Mouse (Mus musculus) 416B (cell line): ENCODE results near the gene Zmynd10.

Experiments used
- DNase-seq: peaks from one replicate; pipeline ENCODE4 v3.0.0; 2011; ENCODE audit warnings: low read depth

Zmynd10 gene

DNA sequence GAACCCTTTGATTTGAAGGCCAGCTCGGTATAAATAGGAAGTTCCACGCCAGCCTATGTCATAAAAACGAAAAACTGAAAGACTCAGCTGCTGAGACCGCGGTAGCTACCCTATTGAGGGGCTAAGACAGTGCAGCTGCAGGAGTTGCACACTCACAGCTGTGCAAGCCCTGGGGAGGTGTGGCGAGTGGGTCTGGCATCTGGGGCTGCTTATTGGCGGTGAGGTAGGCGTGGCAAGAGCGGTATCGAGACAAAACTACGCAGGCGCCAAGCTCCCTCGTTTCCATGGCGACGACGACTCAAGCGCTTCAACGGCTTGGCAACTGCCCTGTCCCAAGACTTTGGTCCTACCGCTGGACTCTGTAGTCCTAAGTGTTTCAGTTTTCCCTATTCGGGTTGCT lies at the start of gene Zmynd10:
Zmynd10 (plus strand) TSS at position 273 of the 400 bp plus-strand sequence.
- DNase-seq, result no peak

DNA sequence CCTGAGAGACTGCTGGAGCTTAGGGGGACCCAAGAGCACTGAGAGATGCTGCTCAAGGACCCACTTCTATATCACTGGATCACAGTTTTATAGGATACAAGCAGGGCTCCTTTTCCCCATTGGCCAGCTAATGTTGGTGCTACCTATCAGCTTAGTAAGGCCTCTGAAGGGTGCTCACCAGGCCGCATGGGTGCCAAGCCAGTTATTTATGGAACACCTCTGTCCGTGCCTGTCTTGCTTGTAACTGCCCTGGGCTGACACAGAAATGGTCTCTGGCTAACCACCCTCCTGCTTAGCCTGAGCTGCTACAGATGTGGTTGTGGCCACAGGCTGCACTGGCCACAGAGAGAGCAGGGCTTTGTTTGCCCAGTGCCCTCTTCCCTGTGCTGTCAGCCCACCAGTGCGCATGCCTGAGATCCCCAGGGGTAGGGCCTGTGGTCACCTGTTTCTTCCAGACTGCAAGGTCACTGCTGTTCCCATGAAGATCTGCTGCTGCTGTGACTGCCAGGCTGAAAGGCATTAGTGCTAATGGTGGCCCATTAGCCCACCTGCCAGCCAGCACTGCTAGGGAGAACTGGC lies 46.3 kb upstream of the Zmynd10 start:
- DNase-seq, result peak; percentile 21

DNA sequence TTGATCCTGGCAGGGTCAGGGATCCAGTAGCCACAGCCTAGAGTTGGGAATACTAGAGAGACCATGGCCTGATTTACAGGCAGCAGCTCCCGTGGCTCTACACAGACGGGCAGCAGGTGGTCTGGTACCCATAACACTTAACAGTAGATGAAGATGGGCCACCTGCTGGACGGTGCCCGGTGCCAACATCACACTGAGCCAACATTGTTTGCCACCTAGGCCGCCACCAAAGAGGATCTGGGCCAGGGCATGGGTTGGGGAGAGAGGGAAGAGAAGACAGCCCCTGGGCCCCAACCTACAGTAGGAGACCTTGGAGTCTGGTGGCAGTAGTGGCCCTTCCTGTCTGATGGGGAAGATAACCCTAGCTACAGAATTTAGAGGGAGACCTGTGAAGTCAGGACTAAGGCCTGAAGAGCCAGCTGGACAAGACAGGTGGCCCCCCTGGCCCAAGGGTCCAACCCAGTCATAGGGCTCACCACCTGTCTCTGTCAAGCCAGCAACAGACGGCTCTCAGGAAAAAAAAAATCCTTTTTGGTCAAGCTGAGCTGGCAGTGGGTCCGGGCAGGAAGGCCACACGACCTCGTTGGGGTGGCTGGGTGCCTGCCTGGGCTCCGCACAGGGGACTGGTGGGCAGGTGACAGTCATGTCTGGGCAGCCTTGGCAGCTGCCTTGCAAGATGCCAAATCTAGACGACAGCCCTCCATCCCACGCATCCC lies 44.8 kb upstream of the Zmynd10 start:
- DNase-seq, result no peak

DNA sequence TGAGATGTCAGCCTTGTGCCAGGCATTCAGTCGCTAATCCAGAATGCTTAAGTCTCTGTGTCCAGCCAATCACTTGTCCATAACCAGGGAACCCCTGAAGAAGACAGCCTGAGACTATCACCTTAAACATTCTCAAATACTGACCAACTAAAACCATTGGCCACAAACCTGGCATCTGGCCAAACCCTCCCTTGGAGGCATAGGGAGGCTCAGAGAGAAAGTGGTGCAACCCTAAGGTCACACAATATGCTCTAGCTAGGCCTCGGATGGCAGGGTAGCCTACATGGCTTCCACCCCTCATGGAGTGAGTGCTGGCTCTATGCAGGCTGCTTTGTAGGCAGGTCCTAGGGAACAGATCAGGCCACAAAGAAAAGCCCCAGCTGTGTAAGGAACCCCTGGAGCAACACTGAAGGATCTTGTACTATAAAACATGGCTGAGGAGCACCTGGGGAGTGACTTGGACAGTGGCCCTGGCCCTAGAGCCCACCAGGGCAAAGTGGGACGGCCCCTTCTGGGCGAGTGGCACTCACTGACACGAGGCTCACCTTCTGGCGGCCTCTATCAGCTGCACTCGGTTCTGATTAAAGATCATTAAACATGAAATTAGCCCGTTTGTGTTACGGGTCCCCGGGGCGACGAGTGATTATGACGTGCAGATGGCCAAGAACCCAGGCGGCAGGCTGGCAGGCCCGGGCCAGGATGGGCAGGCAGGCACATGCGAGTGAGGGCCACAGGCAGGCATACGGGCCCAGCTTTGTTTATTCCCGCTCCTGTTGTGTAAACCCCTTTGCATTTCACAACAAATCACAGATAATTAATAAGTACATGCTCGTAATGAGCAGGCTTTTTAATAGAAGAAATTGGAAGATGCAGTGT lies 42.2 kb upstream of the Zmynd10 start:
- DNase-seq, result peak; percentile 48

DNA sequence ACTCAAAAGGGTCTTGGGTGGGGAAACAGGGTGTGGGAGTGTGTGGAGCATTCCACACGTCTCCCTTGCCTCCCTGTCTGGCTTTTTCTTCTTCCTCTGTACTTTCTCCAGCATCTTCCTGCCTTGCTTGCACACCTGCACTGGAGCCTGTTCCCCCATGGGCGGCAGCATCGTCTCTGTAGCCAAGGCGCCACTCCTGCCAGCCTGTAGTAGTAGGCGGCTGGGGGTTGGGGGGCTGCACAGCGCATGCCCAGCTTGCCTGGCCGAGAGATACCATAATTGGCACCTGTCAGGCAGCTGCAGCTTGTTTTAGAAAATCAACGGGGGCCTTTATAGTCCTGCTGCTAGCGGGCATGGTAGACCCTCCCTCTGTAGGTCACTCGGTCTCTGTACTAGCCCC lies 38.8 kb upstream of the Zmynd10 start:
- no peak for DNase-seq

DNA sequence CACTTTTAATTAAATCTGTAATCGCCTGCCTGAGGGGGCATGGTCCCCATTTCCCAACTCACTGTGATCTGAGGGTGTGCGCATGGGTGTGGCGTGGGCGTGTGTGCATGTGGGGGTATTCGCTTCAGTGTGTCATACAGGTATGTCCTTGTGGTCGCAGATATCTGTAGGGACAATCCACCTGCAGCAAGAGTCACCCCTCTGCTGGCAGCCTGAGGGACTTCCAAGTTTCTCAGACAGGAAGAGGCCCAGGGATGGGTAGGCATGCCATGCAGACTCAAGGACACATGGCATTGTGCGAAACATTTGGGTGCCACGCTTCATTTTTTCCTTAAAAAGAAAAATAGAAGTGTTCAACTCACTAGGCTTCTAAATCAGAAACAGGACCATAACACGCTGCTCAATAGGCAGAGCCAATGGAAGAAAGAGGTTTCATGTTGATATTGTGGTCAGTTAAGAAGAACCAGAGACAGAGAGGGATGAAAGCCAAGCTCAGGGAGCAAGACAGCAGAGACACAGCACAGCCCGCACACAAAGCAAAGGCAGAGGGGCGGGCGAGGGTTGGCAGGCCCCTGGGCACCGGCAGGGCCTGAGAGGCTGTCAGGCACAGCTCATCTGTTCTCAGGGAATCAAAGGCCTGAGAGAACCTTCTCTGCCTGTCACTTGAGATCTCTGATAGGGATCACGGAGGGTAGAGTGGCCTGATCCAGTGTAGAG lies 36.6 kb upstream of the Zmynd10 start:
- DNase-seq, result no peak

DNA sequence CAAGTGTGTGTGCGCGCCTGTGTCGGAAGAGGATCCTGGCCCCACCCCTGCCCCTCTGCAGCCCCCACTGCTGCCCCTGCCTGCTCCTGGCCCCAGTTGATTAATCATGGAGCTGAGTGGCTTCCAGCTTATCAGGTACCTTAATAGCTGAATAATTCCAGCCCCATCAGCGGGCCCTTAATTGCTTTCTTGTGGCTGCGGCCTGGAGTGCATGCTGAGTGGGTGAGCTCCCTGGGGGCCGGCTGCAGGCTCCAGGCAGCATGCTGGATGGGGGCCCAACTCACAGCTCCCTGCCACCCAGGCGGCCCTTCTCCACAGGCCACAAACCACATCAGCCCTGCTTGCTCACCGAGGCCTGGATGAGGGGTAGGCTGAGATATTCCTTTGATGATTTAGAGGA lies 35.7 kb upstream of the Zmynd10 start:
- no peak for DNase-seq

DNA sequence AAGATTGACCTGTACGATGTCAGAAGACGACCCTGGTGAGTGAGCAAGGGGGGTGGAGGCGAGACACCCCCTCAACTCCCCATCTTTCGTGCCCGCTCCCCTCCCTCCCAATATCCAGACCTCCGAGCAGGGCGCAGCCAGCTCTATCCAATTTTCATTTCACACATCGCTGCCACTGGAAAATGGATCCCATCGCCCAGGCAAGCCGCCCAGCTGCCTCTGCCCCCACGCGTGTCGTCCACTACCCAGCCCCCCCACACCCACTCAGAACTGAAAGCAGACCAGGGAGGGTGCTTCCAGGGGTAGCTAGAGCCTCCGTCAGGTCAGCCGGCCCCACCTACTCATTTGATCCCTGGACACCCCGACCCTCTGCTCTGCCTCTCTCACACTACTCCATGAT lies 34.8 kb upstream of the Zmynd10 start:
- DNase-seq, result no peak

DNA sequence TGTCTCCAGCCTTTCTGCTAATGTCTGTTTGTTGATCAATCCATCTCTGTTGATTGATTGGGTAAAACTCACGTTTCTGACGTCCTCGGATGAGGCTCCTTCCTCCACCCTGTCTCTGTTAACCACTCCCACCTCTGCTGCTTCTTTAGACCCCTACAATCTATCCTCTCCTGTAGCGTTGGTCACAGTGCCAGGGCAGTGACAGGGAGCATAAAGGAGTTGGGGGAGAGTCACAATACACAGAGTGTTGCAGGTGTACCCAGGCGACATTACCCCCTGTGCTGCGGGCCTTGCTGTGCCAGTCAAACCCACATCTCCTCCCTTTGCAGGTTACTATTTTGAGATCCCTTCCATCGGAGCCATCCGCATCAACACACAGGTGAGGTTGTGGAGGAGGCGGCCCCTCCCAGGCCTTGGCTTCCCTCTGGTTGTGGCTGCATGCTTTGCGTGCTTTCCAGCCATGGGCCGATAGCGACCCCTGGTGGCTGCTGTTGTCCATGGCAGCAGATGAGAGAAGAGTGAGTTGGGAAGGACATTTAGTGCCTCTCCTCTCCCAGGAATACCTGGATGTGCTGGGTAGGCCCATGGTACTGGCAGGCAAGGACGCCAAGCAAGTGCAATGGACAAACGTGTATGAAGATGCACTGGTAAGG lies 32.7 kb upstream of the Zmynd10 start:
- peak; percentile 62 for DNase-seq

DNA sequence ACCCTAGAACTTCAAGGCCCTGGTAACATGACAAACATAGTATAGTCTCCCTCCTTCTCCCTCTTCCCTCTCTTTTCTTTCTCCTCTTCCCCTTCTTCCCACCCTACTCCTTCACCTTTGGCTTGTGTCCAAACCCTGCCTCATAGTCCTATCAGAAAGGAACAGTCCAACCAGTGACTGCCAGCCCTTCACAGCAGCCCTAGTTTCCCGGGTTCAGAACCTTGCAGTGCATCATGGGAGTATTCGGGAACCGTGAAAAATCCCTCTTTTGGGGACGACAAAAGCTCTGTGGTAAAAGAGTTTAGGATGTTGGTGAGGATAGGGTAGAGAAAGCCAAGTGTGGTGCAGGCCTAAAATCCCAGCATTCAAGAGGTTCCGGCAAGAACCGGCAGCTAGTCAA lies 26.8 kb upstream of the Zmynd10 start:
- no peak for DNase-seq

DNA sequence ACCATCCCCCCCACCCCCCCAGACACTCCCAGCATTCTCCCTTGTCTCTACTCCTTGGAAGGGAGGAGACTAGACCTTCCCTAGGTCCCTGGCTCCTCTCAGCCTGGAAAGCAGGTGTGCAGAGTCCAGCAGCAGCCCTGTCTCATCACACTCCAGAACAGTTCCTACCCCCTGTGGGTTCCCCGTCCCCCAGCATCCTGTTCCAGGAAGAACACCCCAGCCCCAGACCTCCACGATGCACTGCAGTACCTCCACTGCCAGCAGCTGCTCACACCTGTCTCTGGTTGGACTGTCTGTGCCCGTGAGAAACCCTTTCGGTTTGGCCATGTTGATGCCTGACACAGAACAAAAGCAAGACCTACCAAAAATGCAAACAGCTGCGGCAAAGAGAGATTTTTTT lies 25.9 kb upstream of the Zmynd10 start:
- DNase-seq, result no peak

DNA sequence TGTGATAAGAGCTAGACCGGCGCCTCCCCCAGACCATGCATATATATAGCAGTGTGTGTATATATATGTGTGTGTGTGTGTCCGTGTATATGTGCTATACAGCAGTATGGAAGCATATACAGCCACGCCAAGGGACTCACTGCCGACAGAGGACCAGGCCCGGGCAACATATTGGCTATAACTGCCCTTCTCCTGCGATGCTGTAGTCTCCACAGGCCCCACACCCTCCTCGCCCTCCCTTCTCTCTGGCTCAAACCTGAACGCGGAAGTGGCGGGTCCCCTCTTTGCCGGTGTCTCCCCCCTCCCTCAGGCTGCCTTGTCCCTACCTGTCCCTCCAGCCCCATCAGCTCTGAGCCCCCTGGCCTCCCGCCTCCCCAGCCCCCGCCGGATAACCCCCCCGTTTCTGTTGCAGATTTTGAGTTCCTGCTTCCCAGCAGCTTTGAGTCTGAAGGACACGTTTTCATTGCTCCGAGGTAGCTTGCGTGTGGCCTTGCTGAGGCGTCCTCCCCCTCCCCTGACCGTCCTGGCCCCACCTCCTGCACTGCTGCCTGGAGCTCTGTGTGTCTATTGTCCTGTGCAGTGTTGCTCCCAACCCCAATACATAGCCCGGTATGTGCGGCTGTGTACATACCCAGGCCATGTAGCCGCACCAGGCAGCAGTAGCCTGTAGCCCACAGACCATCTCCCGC lies 25.2 kb upstream of the Zmynd10 start:
- DNase-seq, result no peak

DNA sequence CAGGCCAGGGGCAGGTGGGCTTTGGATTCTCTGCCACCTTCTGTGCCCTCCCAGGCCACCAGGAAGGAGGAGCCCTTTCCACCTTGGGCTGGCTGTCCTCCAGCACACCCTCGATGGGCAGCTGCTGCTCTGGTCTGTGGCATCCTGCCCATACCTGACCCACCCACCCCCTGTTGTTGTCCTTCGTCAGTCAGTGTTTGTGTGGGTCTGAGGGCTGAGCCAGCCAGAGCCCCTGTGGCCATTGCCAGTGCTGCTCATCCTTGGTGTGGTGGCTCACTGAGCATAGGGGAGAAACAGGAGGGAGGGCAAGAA lies 24.7 kb upstream of the Zmynd10 start:
- DNase-seq, result no peak

DNA sequence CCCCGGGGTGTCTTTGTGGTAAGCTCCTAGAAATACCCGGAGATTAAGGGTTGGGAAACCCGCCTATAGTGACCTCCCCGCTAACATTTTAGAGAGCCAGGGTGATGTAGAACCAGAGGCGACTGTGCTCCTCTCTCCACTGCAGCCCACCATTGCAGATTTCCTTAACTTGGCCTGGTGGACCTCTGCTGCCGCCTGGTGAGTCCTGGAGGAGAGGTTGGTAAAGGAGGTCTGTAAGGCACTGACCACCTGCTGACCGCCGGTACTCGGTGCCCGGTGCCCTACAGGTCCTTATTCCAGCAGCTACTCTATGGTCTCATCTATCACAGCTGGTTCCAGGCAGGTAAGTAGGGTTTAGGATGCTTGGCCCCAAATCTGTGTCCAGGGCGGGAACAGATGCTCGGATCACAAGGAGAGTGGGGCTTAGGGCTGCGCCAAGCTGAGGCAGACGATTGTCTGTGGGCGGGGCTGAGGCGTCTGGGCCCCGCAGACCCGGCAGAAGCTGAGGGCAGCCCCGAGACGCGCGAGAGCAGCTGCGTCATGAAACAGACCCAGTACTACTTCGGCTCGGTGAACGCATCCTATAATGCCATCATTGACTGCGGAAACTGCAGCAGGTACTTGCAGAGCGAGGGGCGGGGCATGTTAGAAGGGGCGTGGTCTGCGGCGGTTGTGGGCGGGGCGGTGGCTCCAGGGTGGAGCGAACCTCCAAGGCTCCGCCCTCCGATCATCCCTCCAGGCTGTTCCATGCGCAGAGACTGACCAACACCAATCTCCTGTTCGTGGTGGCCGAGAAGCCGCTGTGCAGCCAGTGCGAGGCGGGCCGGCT lies 20.7 kb upstream of the Zmynd10 start:
- no peak for DNase-seq

DNA sequence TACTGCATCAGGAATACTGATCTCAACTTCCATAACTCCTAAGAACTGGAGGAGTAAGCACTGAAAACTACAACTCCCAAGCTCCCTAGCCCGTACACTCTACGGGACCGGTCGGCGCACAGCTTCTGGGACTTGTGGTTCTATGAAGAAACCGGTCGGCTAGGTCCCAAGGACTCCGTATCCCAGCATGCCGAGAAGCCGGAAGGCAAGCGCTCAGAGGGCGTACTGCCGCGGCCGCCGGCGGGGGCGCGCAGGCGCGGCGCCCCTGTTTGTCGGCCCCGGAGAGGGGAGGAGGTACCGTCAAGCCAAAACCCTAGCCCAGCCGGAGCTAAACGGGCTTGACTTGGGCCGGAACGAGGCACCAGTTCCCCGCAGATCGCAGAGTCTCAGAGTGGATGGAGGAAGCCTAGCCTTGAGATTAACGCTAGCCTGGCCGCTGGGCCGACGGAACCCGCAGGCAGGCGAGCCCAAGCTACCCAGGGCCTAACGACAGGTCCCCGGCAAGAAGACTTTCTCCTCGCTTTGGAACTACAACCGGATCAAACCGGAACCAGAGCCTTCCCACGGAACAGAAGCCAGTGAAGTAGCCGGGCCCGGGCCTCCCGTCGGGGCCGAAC lies 13.2 kb upstream of the Zmynd10 start, which contains the start of gene Tmem115:
Tmem115 (plus strand) TSS at position 155 of the 617 bp plus-strand sequence.
- DNase-seq, result peak; percentile 97

DNA sequence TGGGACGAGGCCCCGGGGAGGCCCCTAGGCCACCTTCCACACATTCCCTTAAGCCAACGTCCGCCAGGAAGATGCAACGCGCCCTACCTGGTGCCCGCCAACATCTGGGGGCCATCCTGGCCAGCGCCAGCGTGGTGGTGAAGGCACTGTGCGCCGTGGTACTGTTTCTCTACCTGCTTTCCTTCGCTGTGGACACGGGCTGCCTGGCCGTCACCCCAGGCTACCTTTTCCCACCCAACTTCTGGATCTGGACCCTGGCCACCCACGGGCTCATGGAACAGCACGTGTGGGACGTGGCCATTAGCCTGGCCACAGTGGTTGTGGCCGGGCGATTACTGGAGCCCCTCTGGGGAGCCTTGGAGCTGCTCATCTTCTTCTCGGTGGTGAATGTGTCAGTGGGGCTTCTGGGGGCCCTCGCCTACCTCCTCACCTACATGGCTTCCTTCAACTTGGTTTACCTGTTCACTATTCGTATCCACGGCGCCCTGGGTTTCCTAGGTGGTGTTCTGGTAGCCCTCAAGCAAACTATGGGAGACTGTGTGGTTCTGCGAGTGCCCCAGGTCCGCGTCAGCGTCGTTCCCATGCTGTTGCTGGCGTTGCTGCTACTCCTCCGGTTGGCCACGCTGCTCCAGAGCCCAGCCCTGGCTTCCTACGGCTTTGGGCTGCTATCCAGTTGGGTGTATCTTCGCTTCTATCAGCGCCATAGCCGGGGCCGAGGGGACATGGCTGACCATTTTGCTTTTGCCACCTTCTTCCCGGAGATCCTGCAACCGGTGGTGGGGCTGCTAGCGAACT lies 12.5 kb upstream of the Zmynd10 start:
- DNase-seq, result peak; percentile 40

DNA sequence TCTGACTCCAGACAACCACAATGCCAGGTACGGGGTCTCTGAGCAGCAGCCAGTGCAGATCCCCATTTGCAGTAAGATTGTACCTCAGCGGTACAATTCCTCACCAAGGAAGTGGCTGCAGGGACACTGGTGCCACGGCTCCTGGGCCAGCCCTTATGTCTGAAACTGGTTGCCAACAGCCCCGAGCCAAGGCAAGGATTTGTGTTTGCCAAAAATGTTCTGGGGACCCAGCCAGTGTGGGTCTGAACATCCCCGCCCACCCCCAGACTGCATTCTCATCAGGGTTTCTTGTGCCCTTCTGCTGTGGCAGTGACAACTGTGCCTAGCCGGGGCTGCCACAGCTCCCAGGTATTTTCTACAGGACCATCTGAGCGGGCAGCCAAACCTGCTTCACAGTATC lies 8.9 kb upstream of the Zmynd10 start:
- no peak for DNase-seq

DNA sequence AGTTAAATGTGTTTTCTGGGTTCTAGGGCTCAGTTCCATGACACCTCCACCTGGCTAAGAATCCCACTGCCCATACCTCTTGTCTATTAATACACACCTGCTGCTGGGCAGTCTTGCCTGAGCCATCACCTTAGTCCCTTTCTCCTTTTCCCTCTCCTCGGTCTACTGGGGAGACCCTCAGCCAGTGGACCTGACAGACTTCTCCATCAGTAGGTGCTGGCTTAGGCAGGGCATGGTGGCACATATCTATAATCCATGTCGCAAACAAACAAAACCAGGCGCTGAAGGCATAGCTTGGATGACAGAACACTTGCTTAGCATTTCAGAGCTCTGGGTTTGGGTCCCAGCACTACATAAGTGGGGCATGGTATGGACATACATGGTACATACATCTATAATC lies 8.4 kb upstream of the Zmynd10 start:
- DNase-seq, result no peak

DNA sequence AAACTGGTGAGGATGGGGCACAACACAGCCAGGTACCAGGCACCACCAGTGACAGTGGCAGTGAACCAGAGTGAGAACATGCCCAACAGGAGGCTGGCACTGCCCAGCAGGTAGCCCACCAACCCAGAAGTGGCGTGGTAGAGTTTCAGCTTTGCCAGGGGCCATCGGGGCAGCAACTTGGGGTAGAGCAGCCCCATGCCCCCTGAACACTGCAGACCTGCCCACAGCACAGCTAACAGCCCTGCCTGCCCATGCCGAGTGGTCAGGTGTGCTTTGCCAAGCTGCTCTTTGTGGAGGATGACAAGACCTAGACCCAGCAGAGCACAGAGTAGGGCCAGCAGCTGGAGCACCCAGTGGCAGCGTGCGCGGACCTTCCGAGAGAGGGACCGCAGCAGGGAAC lies 7.2 kb upstream of the Zmynd10 start:
- no peak for DNase-seq
